Mouse (Mus musculus) lung, postnatal 0 days (tissue): ENCODE results near the gene Gla. TPM values are rescaled to one million over a fixed set of nuclear protein-coding genes. Genes with fewer than 3 reads are reported as not detected.
A peak's percentile ranks its signal among the peaks of the same experiment; 100 is the strongest.

Experiments
- ATAC-seq: fragments of 200-750 bp; cut with Nextera tagmentation; 2 replicates; pipeline ENCODE4 v1.8.0; 2017; ENCODE audit warnings: moderate library complexity
- DNase-seq: peaks from one replicate; pipeline ENCODE4 v3.0.0-alpha.2; 2016; ENCODE audit warnings: low spot score
- H3K27ac ChIP-seq: fragments of 300-500 bp; sonication (generic); 2 replicates; pipeline ENCODE4 v1.5.1; 2014; ENCODE audit warnings: antibody characterized with exemption, mild to moderate bottlenecking, low read length, mixed read lengths
- H3K27me3 ChIP-seq: fragments of 300-500 bp; sonication (generic); replicated peaks from 2 replicates; pipeline ENCODE4 v1.6.1; 2014; ENCODE audit warnings: low read length, mixed read lengths; ENCODE audit not compliant: insufficient read depth
- H3K36me3 ChIP-seq: fragments of 300-500 bp; sonication (generic); 2 replicates; pipeline ENCODE4 v1.6.1; 2014; ENCODE audit warnings: low read length, mixed read lengths; ENCODE audit not compliant: insufficient read depth
- H3K4me1 ChIP-seq: fragments of 300-500 bp; sonication (generic); 2 replicates; pipeline ENCODE4 v1.6.1; 2014; ENCODE audit warnings: antibody characterized with exemption, low read depth, low read length, mixed read lengths; ENCODE audit not compliant: insufficient read depth
- H3K4me2 ChIP-seq: fragments of 300-500 bp; sonication (generic); replicated peaks from 2 replicates; pipeline ENCODE4 v1.6.1; 2014; ENCODE audit warnings: low read depth, mild to moderate bottlenecking, low read length, moderate library complexity, mixed read lengths
- H3K4me3 ChIP-seq: fragments of 300-500 bp; sonication (generic); 2 replicates; pipeline ENCODE4 v1.5.1; 2014; ENCODE audit warnings: low read depth, low read length
- H3K9ac ChIP-seq: fragments of 300-500 bp; sonication (generic); replicated peaks from 2 replicates; pipeline ENCODE4 v1.6.1; 2014; ENCODE audit warnings: low read depth, mild to moderate bottlenecking
- H3K9me3 ChIP-seq: fragments of 300-500 bp; sonication (generic); 2 replicates; pipeline ENCODE4 v1.6.1; 2016; ENCODE audit warnings: low read length, mixed read lengths
- CTCF ChIP-seq: IDR thresholded peaks from 2 replicates; pipeline ENCODE4 v1.5.1; 2016; ENCODE audit warnings: antibody characterized with exemption, mild to moderate bottlenecking
- EP300 ChIP-seq: IDR thresholded peaks from 2 replicates; pipeline ENCODE4 v1.6.1; 2016; ENCODE audit warnings: antibody characterized with exemption, mild to moderate bottlenecking, control low read depth
- WGBS: fragments of 180-500 bp; shearing (Covaris S2); extraction: QIAGEN DNeasy Blood & Tissue Kit; methylation state at CpG from one replicate; pipeline ENCODE4 v1.1.7; 2014; 5-methylcytosine and 5-hydroxymethylcytosine counted together
- polyA plus RNA-seq: library from polyadenylated mRNA; unstranded; fragments of >200 nt; fragmentation: Nextera tagmentation; extraction: Ambion mirVana; gene quantifications from 2 replicates; pipeline ENCODE4 v1.2.1, GENCODE M21; 2015

Gla gene
- polyA plus RNA-seq, 1 experiment from 2014 or later: 3.9 TPM

DNA sequence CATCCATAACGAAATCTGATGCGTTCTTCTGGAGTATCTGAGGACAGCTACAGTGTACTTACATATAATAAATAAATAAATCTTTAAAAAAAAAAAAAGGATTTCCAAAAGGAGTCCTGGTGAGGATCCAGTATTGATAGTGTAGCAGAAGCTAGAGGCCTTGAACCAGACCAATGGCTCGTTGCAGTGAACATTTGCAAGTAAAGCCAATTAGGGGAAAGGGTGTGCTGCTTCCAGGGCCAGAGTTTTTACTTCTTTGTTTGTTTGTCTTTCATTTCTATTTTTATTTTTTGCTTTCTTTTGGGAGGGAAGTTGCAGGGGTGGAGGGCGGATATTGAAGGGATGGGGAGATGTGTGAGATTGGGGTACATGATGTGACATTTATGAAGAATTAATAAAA, 47.6 kb downstream of the Gla start:
- WGBS: 82% methylated on average over 2 of the region's 4 CpGs
- Histone ChIP-seq H3K27ac (no peak overlapping the region), H3K9ac (no peak overlapping the region), H3K9me3 (no peaks in the 10 kb centered on the region), H3K4me3 (no peak overlapping the region), H3K27me3 (no peaks in the 10 kb centered on the region), H3K4me2 (no peak overlapping the region), H3K36me3 (no peaks in the 10 kb centered on the region), H3K4me1 (no peaks in the 10 kb centered on the region)
- ATAC-seq (no peak), DNase-seq (no peak)
- TF ChIP-seq CTCF (no peak), EP300 (no peak)

DNA sequence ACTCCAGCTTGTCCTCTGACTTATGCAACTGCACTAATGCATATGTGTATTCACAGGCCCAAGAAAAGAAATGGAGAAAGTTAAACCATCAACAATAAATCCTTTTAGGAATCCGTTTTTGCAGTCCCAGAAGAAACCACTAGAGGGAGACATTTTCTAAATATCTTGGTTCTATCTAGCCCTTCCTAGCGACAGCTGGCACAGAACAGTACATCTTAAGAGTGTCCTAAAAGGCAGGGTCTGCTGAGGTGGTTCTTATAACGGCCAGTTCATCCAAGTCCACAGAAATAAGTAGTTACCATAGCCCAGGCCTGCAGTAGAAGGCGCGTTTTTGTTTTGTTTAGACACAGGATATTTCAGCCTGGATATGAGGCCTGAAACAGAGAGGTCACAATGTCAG, 50.0 kb downstream of the Gla start:
- Histone ChIP-seq H3K36me3 (no peaks in the 10 kb centered on the region), H3K27ac (no peak overlapping the region), H3K9ac (no peak overlapping the region), H3K9me3 (no peaks in the 10 kb centered on the region), H3K4me3 (no peak overlapping the region), H3K4me1 (no peaks in the 10 kb centered on the region), H3K27me3 (no peaks in the 10 kb centered on the region), H3K4me2 (no peak overlapping the region)
- ATAC-seq (no peak), DNase-seq (peak; percentile 59)
- peak; percentile 65 for TF ChIP-seq CTCF
- TF ChIP-seq EP300: no peak
- WGBS: 16% methylated on average over 5 of the region's 5 CpGs

DNA sequence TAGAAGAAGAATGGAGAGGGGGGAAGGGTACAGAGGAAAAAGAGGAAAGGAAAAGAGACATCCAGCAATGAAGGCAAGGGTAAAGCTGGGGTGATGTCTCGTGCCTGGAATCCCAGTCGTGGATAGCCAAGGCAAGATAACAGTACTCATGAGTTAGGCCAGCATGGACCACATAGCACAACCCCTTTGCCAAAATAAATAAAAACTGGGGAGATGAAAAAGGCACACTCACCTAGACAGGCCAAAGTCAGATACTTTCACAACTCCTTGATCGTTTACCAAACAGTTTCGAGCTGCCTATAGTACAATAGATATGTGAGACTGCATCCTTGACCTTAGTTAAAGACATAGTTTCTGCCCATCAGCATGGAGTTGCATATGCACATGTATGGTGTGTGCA, 53.6 kb downstream of the Gla start:
- H3K27ac ChIP-seq: no peak overlapping the region
- no peak overlapping the region for H3K4me2 ChIP-seq
- H3K4me1 ChIP-seq: no peaks in the 10 kb centered on the region
- 72% methylated on average over 4 of the region's 4 CpGs for WGBS
- no peaks in the 10 kb centered on the region for H3K36me3 ChIP-seq
- TF ChIP-seq CTCF (no peak), EP300 (no peak)
- H3K9ac ChIP-seq: no peak overlapping the region
- no peak overlapping the region for H3K4me3 ChIP-seq
- no peaks in the 10 kb centered on the region for H3K9me3 ChIP-seq
- no peak for DNase-seq
- no peak for ATAC-seq
- H3K27me3 ChIP-seq: no peaks in the 10 kb centered on the region

DNA sequence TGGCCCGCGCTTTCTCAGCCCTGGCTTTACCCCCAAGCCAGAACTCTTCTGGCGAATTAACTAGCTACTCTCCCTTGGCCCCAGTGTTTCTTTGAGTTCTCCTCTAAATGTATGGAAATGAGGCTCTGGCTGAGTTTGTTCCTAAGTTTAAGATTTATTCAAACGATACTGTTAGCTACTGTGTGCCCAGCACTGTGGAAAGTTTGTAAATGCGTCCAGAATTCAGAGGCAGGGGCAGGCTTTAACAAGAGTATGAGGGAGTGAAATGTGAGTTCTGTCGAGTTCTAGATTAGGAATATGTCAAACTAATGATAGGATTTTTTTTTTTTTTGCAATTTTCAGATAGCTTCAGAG, 59.0 kb downstream of the Gla start:
- H3K4me2 ChIP-seq: peak overlapping the region; percentile 65
- WGBS: 13% methylated on average over 6 of the region's 6 CpGs
- peak overlapping the region; percentile 87 for H3K27ac ChIP-seq
- TF ChIP-seq CTCF: no peak
- TF ChIP-seq EP300: no peak
- H3K9me3 ChIP-seq: no peaks in the 10 kb centered on the region
- no peaks in the 10 kb centered on the region for H3K27me3 ChIP-seq
- DNase-seq (no peak), ATAC-seq (no peak)
- peak overlapping the region; percentile 51 for H3K4me3 ChIP-seq
- peak overlapping the region; percentile 34; the same call in 1 of the 2 replicates for H3K9ac ChIP-seq
- no peaks in the 10 kb centered on the region for H3K36me3 ChIP-seq
- no peaks in the 10 kb centered on the region for H3K4me1 ChIP-seq

DNA sequence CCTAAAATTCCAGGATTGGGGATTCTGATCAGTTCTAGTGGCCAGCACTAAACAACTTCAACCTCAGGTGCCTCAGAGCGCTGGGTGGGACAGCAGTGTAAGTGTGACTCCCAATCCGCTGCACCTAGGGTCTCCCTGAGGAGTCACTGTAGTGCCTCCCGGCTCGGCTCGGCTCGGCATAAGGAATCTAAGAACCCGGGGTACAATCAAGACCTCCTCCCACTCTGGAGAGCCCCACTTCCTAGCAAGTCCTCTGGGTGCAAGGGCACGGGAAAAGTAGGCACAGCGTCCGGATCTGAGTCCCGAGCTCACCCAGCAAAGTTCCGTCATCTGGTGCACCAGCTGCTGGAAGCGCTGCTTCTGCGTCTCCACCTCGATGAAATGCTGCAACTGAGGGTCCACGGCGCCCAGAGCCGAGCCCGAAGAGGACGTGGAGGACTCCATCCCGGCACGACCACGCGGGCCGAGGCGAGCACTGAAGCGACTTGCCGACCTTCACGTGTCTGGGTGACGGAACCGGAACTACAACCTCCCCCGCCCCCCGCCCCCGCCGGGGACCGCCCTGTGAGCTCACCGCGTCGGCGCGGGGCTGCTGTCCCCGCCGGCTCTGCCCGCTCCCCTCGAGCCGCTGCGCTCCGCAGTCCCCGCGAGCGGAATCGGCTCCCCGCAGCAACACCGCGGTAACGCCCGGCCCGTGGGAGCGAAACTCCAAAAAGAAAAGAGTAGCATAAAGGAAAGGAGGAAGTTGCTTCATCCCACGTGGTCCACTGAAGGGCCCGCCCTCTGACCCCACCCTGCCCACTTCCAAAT, 59.6 kb downstream of the Gla start, which contains the start of gene Timm8a1:
Gene Timm8a1, minus strand, starts transcription at position 721 of the 810 bp plus-strand sequence.
- Histone ChIP-seq H3K9ac (peak within 1 kb of the TSS; percentile 34; the same call in 1 of the 2 replicates), H3K9me3 (no peaks in the 10 kb centered on the region), H3K4me2 (peak within 1 kb of the TSS; percentile 65), H3K27me3 (no peaks in the 10 kb centered on the region), H3K4me3 (peak within 1 kb of the TSS; percentile 51), H3K27ac (peak within 1 kb of the TSS; percentile 87), H3K36me3 (no peaks in the 10 kb centered on the region), H3K4me1 (no peaks in the 10 kb centered on the region)
- 14% methylated on average over 25 of the region's 61 CpGs for WGBS
- DNase-seq (peak; percentile 66), ATAC-seq (peak; percentile 97)
- TF ChIP-seq EP300 (no peak), CTCF (no peak)

DNA sequence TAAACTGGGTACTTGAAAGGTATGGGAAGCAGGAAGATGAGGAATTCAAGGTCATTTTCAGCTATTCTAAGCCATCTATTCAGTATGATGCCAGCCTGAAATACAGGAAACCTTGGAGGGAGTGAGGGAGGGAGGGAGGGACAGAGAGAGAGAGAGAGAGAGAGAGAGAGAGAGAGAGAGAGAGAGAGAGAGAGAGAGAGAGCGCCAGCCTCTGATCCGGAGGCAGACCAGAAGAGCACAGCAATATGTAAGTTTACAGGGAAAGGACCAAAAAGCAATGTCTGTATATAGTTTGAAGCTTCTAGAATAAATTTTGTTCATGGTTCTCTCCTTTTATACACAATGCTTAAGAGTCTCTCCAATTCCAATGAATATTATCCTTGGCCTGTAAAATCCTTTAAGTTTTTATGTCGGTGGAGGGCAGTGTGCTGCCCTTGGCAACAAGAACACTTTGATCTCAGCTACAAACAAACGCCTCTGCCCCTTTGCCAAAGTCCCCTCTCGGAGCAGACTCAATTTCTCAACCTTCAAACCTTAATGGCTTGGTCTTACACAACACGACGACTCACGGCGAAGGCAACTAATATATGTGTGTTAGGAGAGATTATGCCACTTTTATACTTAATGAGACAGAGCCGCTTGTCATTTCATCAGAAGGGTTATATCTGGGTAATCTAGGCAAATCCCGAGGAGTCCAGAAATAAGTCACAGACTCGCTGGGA, 60.4 kb downstream of the Gla start:
- Histone ChIP-seq H3K4me2 (peak overlapping the region; percentile 65), H3K27ac (peak overlapping the region; percentile 47; the same call in 1 of the 2 replicates), H3K4me3 (peak overlapping the region; percentile 51), H3K4me1 (no peaks in the 10 kb centered on the region), H3K27me3 (no peaks in the 10 kb centered on the region), H3K9ac (0 out of 2 replicates have a peak overlapping the region, but pooled peaks have one; percentile 34), H3K9me3 (no peaks in the 10 kb centered on the region), H3K36me3 (no peaks in the 10 kb centered on the region)
- 13% methylated on average over 12 of the region's 12 CpGs for WGBS
- peak; percentile 25 for ATAC-seq
- TF ChIP-seq EP300 (no peak), CTCF (0 out of 2 replicates have a peak, but pooled peaks have one; percentile 7)
- peak; percentile 54 for DNase-seq
